Mouse (Mus musculus) kidney, embryonic 16.5 days (tissue): ENCODE data around the gene Fgfr2. TPM values are rescaled to one million over a fixed set of nuclear protein-coding genes. Genes with fewer than 3 reads are reported as not detected.
"Not testable (repeated sequence)": the region's sequence is repeated elsewhere in the genome, so short reads cannot be mapped to it uniquely, and the experiment has no call there.

Experiments
- ATAC-seq: fragments of 200-750 bp; cut with Nextera tagmentation; 2 replicates; pipeline ENCODE4 v1.8.0; 2017; ENCODE audit warnings: moderate TSS enrichment; ENCODE audit not compliant: low FRiP score, low TSS enrichment
- H3K27ac ChIP-seq: fragments of 300-500 bp; sonication (generic); 2 replicates; pipeline ENCODE4 v1.5.1; 2014; ENCODE audit warnings: low read length
- H3K27me3 ChIP-seq: fragments of 300-500 bp; sonication (generic); 2 replicates; pipeline ENCODE4 v1.6.1; 2014; ENCODE audit warnings: low read length, control low read depth, mixed read lengths; ENCODE audit not compliant: insufficient read depth
- H3K36me3 ChIP-seq: fragments of 300-500 bp; sonication (generic); 2 replicates; pipeline ENCODE4 v1.6.1; 2014; ENCODE audit warnings: low read length, control low read depth, mixed read lengths; ENCODE audit not compliant: insufficient read depth
- H3K4me1 ChIP-seq: fragments of 300-500 bp; sonication (generic); 2 replicates; pipeline ENCODE4 v1.6.1; 2014; ENCODE audit warnings: low read length, control low read depth, mixed read lengths; ENCODE audit not compliant: insufficient read depth
- H3K4me2 ChIP-seq: fragments of 300-500 bp; sonication (generic); replicated peaks from 2 replicates; pipeline ENCODE4 v1.6.1; 2014; ENCODE audit warnings: low read depth, low read length
- H3K4me3 ChIP-seq: fragments of 300-500 bp; sonication (generic); 2 replicates; pipeline ENCODE4 v1.5.1; 2014; ENCODE audit warnings: mild to moderate bottlenecking, low read length
- H3K9ac ChIP-seq: fragments of 300-500 bp; sonication (generic); replicated peaks from 2 replicates; pipeline ENCODE4 v1.6.1; 2014; ENCODE audit warnings: low read length
- H3K9me3 ChIP-seq: fragments of 300-500 bp; sonication (generic); 2 replicates; pipeline ENCODE4 v1.6.1; 2016; ENCODE audit warnings: low read length, control low read depth
- WGBS: fragments of 180-500 bp; shearing (Covaris S2); extraction: QIAGEN DNeasy Blood & Tissue Kit; methylation state at CpG from one replicate; pipeline ENCODE4 v1.1.7; 2014; 5-methylcytosine and 5-hydroxymethylcytosine counted together
- polyA plus RNA-seq: library from polyadenylated mRNA; unstranded; fragments of >200 nt; fragmentation: Nextera tagmentation; extraction: Ambion mirVana; gene quantifications from 2 replicates; pipeline ENCODE4 v1.2.1, GENCODE M21; 2015

The Fgfr2 gene
- polyA plus RNA-seq, 1 experiment from 2014 or later: 118 TPM

GRCm38 (mm10) chr7:133109442-133109841 is 13.7 kb downstream of the Fgfr2 start:
- Histone ChIP-seq H3K9me3 (no peaks in the 10 kb centered on the region), H3K4me1 (peaks cover 59% of the 10 kb centered on the region), H3K4me3 (no peak overlapping the region), H3K27ac (no peak overlapping the region), H3K27me3 (no peaks in the 10 kb centered on the region), H3K36me3 (no peaks in the 10 kb centered on the region), H3K4me2 (no peak overlapping the region), H3K9ac (no peak overlapping the region)
- ATAC-seq: no peak
- WGBS: 97% methylated on average over 4 of the region's 4 CpGs

DNA sequence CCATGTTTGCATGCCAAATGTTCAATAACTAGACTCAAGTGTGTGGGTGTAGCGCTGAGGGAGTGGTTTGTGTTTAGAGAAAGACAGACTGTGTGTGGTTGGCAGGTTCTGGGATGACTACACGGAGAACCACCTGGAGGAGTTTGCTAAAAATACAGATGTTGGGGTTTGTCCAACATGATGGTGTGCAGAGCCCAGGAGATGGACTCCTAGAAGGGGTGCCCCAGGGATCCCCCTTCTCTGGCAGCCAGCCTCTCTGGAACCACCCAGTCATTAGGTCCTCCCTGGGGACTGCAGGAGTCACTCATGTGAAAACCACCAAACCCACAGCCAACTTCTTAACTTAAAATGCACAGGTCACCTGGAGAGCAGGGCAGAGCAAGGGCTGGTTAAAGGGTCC is 14.5 kb downstream of the Fgfr2 start:
- WGBS: 77% methylated on average over 2 of the region's 2 CpGs

GRCm38 (mm10) chr7:133102578-133102977 is 20.6 kb downstream of the Fgfr2 start:
- no peak overlapping the region for H3K4me2 ChIP-seq
- H3K27ac ChIP-seq: no peak overlapping the region; the same call in 1 of the 2 replicates
- 65% methylated on average over 3 of the region's 3 CpGs for WGBS
- no peak overlapping the region for H3K9ac ChIP-seq
- no peak for ATAC-seq
- H3K9me3 ChIP-seq: no peaks in the 10 kb centered on the region
- H3K27me3 ChIP-seq: no peaks in the 10 kb centered on the region
- H3K4me3 ChIP-seq: no peak overlapping the region
- H3K36me3 ChIP-seq: no peaks in the 10 kb centered on the region
- peaks cover 50% of the 10 kb centered on the region for H3K4me1 ChIP-seq

More for the DNA sequence above, 14.5 kb downstream of the Fgfr2 start:
- H3K4me1 ChIP-seq: peaks cover 53% of the 10 kb centered on the region
- no peak overlapping the region for H3K27ac ChIP-seq
- no peak for ATAC-seq
- H3K4me2 ChIP-seq: no peak overlapping the region
- no peak overlapping the region for H3K9ac ChIP-seq
- H3K4me3 ChIP-seq: no peak overlapping the region
- no peaks in the 10 kb centered on the region for H3K36me3 ChIP-seq
- no peaks in the 10 kb centered on the region for H3K9me3 ChIP-seq
- H3K27me3 ChIP-seq: no peaks in the 10 kb centered on the region

DNA sequence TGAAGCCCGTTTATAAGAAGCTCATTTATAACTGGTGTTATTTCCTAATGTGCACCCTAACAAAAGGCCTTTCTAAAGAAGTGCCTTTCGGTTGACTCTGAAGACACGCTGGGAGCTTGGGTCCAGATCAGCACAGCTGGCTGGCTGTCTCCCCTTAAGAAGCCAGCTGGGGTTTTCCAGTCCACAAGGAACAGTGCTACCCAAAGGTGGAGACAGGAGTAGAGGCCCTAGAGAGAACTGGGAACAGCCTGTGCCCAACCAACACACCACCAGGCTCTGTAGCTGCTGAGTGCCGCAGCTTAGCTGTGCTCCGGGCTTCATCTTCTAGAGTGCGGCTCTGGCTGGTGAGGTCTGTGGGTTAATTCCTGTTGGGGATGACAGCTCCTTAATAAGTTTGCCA is 22.1 kb downstream of the Fgfr2 start:
- Histone ChIP-seq H3K4me3 (no peak overlapping the region), H3K36me3 (no peaks in the 10 kb centered on the region), H3K27ac (0 out of 2 replicates have a peak overlapping the region, but pooled peaks have one; percentile 2), H3K4me2 (no peak overlapping the region), H3K9ac (no peak overlapping the region), H3K4me1 (peaks cover 55% of the 10 kb centered on the region), H3K9me3 (no peaks in the 10 kb centered on the region), H3K27me3 (no peaks in the 10 kb centered on the region)
- WGBS: 87% methylated on average over 6 of the region's 6 CpGs
- no peak for ATAC-seq

- H3K4me1 ChIP-seq: peaks cover 55% of the 10 kb centered on the region
- no peak overlapping the region for H3K4me2 ChIP-seq
- peaks cover 4% of the 10 kb centered on the region; the same call in 1 of the 2 replicates for H3K36me3 ChIP-seq
- H3K27me3 ChIP-seq: no peaks in the 10 kb centered on the region
- H3K9me3 ChIP-seq: no peaks in the 10 kb centered on the region
- peak overlapping the region; percentile 63 for H3K27ac ChIP-seq
- H3K4me3 ChIP-seq: no peak overlapping the region
- no peak overlapping the region for H3K9ac ChIP-seq
- WGBS: 76% methylated on average over 6 of the region's 6 CpGs
- ATAC-seq: no peak
These were observed 23.0 kb downstream of the Fgfr2 start for GRCm38 (mm10) chr7:133100178-133100577.

DNA sequence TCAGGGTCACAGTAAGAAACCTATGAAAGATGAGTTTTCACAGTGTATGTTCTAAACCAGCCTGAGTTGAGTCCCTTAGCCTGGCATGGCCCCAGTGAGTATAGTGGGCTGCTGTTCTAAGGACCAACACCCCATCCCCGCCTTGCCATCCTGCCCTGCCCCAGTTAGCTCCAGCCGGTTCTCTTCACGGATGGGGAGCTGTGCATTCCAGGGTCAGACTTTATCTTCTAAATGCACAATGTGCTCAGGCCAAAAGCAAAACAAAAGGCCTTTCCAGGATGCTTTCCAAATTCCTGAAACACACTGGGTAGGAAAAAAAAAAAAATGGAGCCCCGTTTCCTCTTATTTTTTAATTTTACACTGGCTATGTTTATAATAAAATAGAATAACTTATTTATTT is 23.9 kb downstream of the Fgfr2 start:
- H3K9ac ChIP-seq: peak overlapping the region; percentile 5; the same call in 1 of the 2 replicates
- H3K4me3 ChIP-seq: no peak overlapping the region
- peak overlapping the region; percentile 75 for H3K27ac ChIP-seq
- no peaks in the 10 kb centered on the region for H3K9me3 ChIP-seq
- 24% methylated on average over 4 of the region's 4 CpGs for WGBS
- H3K27me3 ChIP-seq: no peaks in the 10 kb centered on the region
- 0 out of 2 replicates have a peak, but pooled peaks have one; percentile 43 for ATAC-seq
- H3K4me2 ChIP-seq: peak overlapping the region; percentile 14; the same call in 1 of the 2 replicates
- H3K4me1 ChIP-seq: peaks cover 52% of the 10 kb centered on the region
- H3K36me3 ChIP-seq: peaks cover 4% of the 10 kb centered on the region; the same call in 1 of the 2 replicates

DNA sequence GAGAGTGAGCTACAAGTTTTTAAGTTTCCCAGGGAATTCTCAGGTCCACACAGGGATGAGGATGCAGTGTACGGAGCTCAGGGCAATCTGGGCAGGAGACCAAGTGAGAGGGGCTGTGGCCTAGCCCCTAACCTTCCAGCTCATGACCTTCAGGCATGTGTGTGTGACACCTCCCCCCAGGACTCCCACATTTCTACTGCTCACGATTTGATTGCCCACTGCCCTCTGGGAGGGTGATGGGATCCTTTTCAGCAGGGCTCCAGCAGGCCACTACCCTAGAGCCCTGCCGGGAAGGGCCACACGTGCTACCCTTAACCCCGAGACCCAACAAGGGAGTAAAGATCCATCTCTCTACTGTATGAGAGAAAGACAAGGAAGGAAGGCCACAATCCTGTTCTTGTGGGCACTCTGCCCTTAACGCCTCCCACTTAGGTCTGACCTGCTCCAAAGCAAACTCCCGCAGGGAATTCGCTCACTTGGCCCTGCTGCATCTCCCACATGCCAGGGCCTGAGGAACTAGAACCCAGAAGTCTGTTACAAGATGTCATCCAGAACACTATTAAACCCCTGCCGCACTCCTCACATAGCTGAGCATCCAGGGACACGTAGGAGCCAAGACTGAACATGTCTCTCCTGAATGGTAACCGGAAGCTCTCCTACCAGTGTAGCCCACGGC is 24.9 kb downstream of the Fgfr2 start:
- Histone ChIP-seq H3K36me3 (peaks cover 4% of the 10 kb centered on the region; the same call in 1 of the 2 replicates), H3K9me3 (no peaks in the 10 kb centered on the region), H3K27me3 (no peaks in the 10 kb centered on the region), H3K27ac (peak overlapping the region; percentile 75; the same call in 1 of the 2 replicates), H3K4me2 (no peak overlapping the region), H3K4me3 (no peak overlapping the region), H3K9ac (no peak overlapping the region), H3K4me1 (peaks cover 46% of the 10 kb centered on the region)
- WGBS: 75% methylated on average over 12 of the region's 12 CpGs
- no peak for ATAC-seq

DNA sequence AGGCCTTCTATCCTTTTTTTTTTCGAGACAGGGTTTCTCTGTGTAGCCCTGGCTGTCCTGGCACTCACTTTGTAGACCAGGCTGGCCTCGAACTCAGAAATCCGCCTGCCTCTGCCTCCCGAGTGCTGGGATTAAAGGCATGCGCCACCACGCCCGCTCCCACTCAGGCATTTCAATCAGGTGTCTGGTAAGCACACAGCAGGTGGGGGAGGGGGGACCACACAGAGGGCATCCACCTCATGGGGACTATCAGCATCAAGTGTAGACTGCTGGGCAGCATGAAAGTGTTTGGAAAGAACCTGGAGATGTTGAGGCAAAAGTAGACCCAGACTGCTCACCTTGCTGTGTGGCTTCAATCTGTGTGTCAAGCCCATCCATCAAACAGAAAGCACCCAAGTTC is 27.5 kb downstream of the Fgfr2 start:
- not testable (repeated sequence) for H3K9ac ChIP-seq, ATAC-seq, H3K4me2 ChIP-seq, H3K36me3 ChIP-seq, H3K27me3 ChIP-seq, H3K27ac ChIP-seq, H3K9me3 ChIP-seq, H3K4me3 ChIP-seq
- peaks cover 33% of the 10 kb centered on the region for H3K4me1 ChIP-seq
- 89% methylated on average over 7 of the region's 7 CpGs for WGBS

GRCm38 (mm10) chr7:133094711-133095495 is 28.2 kb downstream of the Fgfr2 start:
- WGBS: 80% methylated on average over 9 of the region's 9 CpGs
- Histone ChIP-seq H3K27ac (no peak overlapping the region), H3K36me3 (peaks cover 8% of the 10 kb centered on the region; the same call in 1 of the 2 replicates), H3K9ac (no peak overlapping the region), H3K4me2 (no peak overlapping the region), H3K9me3 (no peaks in the 10 kb centered on the region), H3K27me3 (no peaks in the 10 kb centered on the region), H3K4me3 (no peak overlapping the region), H3K4me1 (peaks cover 33% of the 10 kb centered on the region)
- ATAC-seq: no peak

- Histone ChIP-seq H3K36me3 (peaks cover 8% of the 10 kb centered on the region; the same call in 1 of the 2 replicates), H3K27ac (no peak overlapping the region), H3K4me2 (no peak overlapping the region), H3K4me3 (no peak overlapping the region), H3K9ac (no peak overlapping the region), H3K4me1 (peaks cover 31% of the 10 kb centered on the region), H3K9me3 (no peaks in the 10 kb centered on the region), H3K27me3 (no peaks in the 10 kb centered on the region)
- WGBS: 73% methylated on average over 3 of the region's 3 CpGs
- ATAC-seq: no peak
These were observed 29.0 kb downstream of the Fgfr2 start for GRCm38 (mm10) chr7:133094161-133094560.
